ENCODE assay signal across 9 mouse cellular contexts in genomic region chr7:135410237-135410965, GRCm38 (mm10). TPM values are rescaled to one million over a fixed set of nuclear protein-coding genes. Genes with fewer than 3 reads are reported as not detected.
DNase-seq lines count a peak whose midpoint lies in the region; ATAC-seq lines count a peak whose summit lies in the region.
"Had no signal": no experiment of that assay in that cellular context is flagged by ENCODE, and none has a peak within 500 bp of the region (broad histone marks: within the 10 kb centered on the region; RNA-seq: fewer than 3 reads in every experiment).

Gene Foxi2 (plus strand): TSS chr7:135410308.

- peak within 1 kb of the TSS; percentile 60 for H3K4me2 ChIP-seq in heart, embryonic 13.5 days
- H3K4me2 ChIP-seq in intestine, embryonic 16.5 days (ENCODE audit: low read depth, low read length) = peak within 1 kb of the TSS; percentile 37; the same call in 1 of the 2 replicates

- intact Hi-C loops in heart, postnatal 10 days (cut with DNase I) = no loop called here

- no peak within 1 kb of the TSS for H3K9ac ChIP-seq in heart, embryonic 13.5 days
- no peak within 1 kb of the TSS for H3K9ac ChIP-seq in intestine, embryonic 16.5 days (ENCODE audit: low read depth, low read length)

- no peak for DNase-seq in heart, postnatal 10 days
- DNase-seq in right cerebral cortex, postnatal 4 days = peak; percentile 52
- DNase-seq in right cerebral cortex, postnatal 25 days = no peak
- DNase-seq in frontal cortex, postnatal 14 days (ENCODE audit: low spot score in 2 of 2) = no peak
- no peak for DNase-seq in gastrocnemius, adult 18-20 months (ENCODE audit: low spot score)
- DNase-seq in ovary, postnatal 10 days (ENCODE audit: low spot score) = no peak

- no peaks in the 10 kb centered on the region for H3K36me3 ChIP-seq in heart, embryonic 13.5 days
- H3K36me3 ChIP-seq in intestine, embryonic 16.5 days (ENCODE audit: control insufficient read depth, insufficient read depth, low read length) = no peaks in the 10 kb centered on the region

- no peak for ATAC-seq in heart, embryonic 13.5 days (ENCODE audit: extremely low read depth, insufficient number of reproducible peaks, low FRiP score, low TSS enrichment)
- no peak for ATAC-seq in intestine, embryonic 16.5 days
- ATAC-seq: Patski had no signal

- H3K4me3 ChIP-seq in heart, embryonic 13.5 days = peak within 1 kb of the TSS; percentile 38
- H3K4me3 ChIP-seq in intestine, embryonic 16.5 days (ENCODE audit: low read length) = peak within 1 kb of the TSS; percentile 27; the same call in 1 of the 2 replicates

- H3K4me1 ChIP-seq in heart, embryonic 13.5 days = peaks cover 6% of the 10 kb centered on the region; the same call in 1 of the 2 replicates
- H3K4me1 ChIP-seq in intestine, embryonic 16.5 days (ENCODE audit: control insufficient read depth, insufficient read depth, low read length) = peaks cover 6% of the 10 kb centered on the region; the same call in 1 of the 2 replicates

- peaks cover 80% of the 10 kb centered on the region for H3K27me3 ChIP-seq in heart, embryonic 13.5 days (replicated peaks)
- H3K27me3 ChIP-seq in intestine, embryonic 16.5 days (replicated peaks; ENCODE audit: control insufficient read depth, insufficient read depth, low read length) = peaks cover 37% of the 10 kb centered on the region

- no peaks in the 10 kb centered on the region for H3K9me3 ChIP-seq in heart, embryonic 13.5 days
- no peaks in the 10 kb centered on the region for H3K9me3 ChIP-seq in intestine, embryonic 16.5 days (ENCODE audit: control insufficient read depth, low read length)

- 2% methylated on average over 51 of the region's 51 CpGs for WGBS in heart, embryonic 13.5 days
- WGBS in intestine, embryonic 16.5 days = 5% methylated on average over 51 of the region's 51 CpGs

- H3K27ac ChIP-seq in heart, embryonic 13.5 days (replicated peaks) = no peak within 1 kb of the TSS
- H3K27ac ChIP-seq in intestine, embryonic 16.5 days (ENCODE audit: low read length) = no peak within 1 kb of the TSS

RNA-seq across cellular contexts. Expression of gene Foxi2, which starts in this region (rescaled TPM):
- not detected in 2 replicates for polyA plus RNA-seq in heart, embryonic 13.5 days (2015; fragmentation: Nextera tagmentation; extraction: Ambion mirVana)
- not detected for total RNA-seq in heart, postnatal 10 days (2021)
- polyA plus RNA-seq in intestine, embryonic 16.5 days (2015; fragmentation: Nextera tagmentation; extraction: Ambion mirVana) = not detected in 2 replicates
- total RNA-seq in gastrocnemius, adult 18-20 months (2021) = not detected
- polyA plus RNA-seq: Patski had no signal
